Mouse (Mus musculus) testis, postnatal 14 days (tissue): ENCODE data around the gene Sp9.

Source experiments
- DNase-seq: peaks from one replicate; pipeline ENCODE4 v3.0.0; 2021; ENCODE audit warnings: low spot score

Sp9 gene

DNA sequence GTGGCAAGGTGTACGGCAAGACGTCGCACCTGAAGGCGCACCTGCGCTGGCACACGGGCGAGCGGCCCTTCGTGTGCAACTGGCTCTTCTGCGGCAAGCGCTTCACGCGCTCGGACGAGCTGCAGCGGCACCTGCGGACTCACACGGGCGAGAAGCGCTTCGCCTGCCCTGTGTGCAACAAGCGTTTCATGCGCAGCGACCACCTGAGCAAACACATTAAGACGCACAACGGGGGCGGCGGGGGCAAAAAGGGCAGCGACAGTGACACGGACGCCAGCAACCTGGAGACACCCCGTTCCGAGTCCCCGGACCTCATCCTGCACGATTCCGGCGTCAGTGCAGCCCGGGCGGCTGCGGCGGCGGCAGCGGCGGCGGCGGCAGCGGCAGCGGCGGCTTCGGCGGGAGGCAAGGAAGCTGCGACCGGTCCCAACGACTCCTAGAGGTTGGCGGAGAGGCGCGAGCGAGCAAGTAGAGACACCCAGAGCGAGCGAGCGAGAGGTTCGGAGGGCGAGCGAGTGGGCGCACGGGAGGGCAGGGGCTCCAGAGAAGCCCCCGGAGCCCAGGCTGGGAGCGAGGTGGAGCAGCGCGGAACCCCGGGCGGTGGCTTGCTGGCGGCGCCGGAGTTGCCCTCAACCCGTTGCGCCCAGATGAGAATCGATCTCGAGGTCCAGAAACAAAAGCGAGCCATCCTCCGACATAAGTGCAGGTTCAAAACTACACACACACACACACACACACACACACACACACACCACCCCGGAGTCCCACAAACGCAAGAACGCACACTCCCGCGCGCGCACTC lies 2.6 kb downstream of the Sp9 start:
- DNase-seq = peak; percentile 51

DNA sequence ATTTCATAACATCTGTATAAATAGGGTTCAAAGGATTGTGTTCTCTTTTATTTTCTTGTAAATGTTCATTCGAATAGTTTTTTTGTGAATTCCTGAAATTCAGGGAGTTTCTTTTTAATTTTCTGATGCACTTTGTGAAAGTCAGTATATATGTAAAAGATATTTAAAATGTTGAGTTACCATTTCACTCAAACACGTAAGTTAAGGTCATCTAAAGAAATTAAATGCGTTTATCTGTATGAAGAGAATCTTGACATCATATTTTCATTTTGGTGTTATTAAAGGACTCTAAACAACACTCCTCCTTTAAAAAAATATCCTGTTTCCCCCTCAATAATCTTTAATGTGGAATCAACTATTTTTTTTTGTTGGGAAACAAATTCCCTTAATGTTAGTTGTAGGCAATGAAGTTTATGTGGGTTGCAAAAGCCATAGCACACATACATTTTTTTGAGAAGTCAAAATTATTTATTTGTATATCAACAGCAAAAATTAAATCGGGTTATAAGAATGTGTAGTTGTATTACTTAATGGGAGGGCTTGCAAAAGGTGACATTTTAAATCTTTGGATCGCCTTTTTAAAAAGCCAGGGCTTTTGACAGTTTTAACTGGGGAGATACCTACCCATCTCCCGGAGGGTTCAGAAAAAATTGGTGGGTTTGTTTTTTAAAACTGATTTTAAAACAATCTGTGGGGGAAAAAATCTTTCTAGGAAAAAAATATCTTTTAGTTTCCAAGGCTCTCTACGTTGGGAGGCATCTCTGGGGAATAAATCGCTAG lies 3.7 kb downstream of the Sp9 start:
- no peak for DNase-seq

DNA sequence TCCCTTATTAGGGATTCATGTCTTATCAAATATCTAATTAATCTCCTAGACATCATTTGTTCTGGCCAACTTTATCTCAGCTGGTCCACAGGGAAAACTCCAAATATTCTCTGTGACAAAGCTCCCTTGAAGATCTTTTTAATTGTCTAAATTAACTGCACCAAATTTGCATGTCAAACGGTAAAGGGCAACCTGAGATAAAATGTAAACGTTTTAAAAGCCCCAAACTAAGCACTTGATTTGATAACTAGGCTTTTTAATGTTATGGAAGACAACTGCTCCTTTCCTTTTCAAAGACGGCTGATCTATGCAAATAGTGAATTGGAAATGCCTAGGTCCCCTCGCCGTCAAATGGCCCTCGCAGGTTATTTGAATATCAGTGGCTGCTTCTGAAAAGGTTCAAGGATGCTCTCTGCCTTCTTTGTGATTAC lies 4.4 kb downstream of the Sp9 start:
- DNase-seq = no peak

DNA sequence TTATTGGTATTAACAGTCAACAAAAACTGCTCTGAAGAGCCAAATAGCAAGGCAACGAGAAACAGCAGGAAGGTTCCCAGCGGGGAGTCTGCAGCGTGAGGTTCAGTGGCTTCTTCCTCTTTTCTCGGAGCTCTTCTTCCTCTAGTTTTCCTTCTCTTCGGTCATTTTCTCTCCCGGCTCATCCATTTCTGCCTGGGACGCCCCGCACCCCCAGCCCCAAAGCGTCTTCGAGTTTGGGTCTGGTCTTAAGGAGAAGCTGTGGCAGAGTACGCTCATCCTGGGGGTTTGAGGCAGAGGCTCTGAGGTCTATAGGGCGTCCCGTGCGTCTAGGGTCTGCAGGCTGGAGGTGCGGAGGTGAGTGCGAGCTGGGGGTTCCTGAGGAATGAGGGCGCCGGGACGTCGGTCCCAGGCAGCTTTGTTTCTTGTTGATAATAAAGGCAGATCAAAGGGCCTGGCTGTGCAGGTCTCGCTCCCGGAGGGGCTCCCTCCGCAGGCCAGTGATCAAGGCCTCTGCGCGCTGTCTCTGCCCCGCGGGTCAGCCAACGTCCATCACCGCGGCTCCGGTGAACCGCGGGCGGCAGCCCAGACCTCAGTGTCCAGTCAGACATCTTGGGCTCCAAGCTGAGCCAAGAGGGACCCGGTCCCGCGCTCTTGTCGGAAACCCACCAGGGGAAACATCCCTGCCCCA lies 5.4 kb downstream of the Sp9 start:
- DNase-seq = peak; percentile 44

DNA sequence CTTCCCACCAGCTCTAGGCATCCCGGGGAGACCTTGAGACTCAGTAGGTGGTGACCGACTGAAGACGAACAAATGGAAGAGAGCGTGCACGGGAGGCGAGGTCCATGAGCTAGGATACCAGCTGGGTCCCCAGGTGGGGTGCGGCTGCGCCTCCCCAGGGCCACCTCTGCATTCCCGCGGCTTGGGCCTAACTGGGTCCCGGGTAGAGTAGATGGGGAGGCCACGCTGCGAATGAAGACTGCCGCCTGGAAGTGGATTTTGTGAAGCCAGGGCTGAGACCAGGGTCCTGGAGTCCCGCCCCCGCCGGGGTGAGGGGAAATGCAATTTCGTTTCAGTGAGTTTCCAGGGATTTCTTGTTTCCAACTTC lies 6.0 kb downstream of the Sp9 start:
- DNase-seq = no peak

DNA sequence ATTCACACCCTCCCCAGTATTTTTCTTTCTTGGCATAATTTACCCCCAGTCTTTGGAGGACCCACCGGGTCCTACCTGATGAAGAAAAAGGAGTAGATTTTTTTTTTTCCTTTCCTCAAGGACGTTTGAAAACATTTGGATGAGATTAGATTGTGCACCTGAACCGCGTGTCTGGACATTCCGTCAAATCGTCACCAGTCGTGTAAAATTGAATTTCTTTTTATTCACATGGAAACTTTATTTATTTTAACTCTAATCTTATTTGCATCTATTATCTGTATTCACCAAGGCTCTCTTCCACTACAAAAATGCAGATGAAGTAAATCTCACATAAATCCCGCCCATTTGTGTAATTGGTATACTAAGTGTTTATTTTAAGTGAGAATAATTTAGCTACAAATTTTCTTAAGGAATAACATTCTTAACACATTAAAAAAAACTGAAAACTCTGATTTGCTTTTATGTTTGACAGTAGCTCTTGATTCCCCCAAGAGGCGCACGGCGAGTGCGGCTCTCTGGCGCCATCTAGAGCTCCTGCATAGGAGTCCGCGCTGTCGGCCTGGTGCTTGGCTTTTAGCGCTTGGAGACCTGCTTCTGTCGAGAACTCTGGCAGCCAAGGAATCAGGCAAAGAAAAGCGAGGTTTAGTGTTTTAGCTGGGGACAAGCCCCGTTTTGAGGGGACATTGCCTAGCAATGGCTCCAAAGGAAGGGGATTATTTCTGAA lies 6.6 kb downstream of the Sp9 start:
- DNase-seq = peak; percentile 83

DNA sequence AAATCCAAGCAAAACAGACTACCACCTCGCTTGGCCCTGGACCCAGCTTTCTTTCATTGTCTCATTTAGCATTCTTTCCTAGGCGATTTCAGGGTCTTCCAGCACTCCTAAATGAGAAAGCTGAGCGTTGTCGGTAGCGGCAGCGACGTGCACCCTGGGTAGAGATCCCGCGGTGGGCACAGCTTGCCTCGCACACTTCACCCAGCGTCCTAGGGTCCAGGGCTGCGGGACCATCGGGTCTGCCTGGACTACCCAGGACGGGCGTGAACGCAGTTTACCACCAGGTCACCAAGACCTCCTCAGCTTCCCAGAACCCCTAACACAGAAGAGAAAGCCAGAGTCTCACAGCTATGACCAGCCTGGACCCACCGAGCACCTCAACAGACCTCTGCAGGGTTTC lies 7.1 kb downstream of the Sp9 start:
- no peak for DNase-seq

DNA sequence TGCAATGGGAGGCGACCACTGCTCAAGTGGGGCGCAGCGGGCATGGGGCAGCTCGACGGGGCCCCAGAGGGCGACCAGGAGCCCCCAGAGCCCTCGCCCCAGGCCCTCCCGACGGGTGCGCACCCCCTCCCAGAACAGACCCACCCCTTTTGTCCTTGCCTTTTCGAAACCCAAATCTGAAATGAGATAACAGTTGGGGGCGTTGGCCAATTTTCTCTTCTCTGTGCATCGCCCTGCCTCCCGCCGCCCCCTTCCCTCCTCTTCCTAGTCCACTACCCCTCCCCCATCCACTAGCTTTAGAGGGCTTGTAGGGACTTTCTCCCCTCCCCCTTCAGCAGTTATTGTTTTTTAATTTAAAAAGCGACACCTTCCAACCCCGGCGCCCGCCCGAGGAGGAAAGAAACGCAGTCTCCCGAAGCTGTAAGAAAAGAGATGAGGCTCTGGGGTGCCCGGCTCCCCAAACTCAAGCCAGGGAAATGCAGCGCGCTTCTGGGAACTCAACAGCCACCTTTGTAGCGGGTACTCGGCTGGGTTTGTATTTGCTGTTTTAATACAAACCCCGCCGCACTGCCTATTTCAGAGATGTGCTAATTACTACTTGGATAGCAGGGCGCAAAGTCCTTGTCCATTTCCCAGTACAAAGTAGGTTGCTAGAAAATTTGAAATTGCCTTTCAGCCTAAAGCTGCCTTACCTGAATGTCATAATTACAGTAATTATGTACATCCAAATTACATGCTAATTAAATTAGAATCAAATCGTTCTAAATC lies 7.7 kb downstream of the Sp9 start:
- no peak for DNase-seq

DNA sequence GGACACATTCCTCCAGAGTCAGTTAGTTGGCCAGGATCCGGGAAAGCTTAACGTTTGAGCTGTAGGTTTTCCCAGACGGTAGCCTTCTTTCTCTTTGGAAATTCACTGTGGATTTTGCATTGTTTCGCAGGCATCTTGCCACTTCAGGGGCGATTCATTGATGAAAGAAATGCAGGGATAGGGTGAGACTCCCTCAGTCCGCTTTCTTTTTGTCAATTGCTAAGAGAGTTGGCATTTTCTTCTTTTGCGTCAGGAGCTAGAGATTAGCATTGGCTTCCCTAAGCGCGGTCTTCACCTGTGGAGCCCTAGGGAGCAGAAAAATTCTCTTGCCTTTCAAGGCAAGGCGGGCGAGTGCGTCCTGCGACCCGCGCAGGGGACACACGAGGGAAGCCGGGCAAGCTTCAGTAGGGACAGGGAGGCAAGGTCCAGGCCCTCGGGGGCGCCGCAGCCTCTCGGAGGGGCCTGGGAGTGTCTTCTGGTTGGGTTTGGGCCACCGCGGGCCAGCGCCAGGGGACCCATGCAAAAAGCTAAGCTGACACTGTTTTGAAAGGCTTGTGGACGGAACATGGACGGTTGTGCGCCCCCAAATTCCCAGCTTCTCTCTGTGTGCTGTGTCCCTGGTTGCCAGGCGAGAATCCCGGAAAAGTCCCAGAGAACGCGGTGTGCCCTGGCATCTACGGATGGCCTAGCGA lies 8.8 kb downstream of the Sp9 start:
- DNase-seq = no peak

DNA sequence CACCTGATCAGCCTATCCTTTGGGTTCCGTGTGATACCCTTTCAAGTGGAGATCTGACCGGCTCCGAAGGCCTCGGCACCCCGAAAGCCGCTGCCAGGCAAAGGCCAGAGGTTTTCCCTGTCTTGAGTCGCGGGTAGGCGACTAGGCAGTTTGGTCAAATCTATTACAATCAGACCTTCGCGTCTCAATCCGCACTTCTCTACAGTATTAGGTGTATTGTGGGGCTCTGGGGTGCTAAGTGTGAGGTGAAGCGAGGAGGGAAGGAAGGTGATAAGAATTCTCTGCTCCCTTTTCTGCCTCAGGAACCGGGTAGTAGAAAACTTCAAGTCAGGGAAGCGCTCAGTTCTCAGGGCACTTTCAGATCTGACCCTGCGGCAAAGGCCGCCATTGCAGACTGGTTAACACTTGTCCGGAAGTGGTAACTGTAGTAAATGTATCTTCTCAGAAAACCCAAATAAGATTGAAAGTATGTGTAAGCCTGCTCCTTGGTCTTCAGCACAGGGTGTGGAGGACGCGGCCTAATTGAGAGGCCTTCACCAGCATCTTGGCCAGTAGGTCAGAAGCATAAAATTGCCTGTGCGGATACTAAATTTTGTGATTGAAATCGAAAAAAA lies 9.4 kb downstream of the Sp9 start:
- DNase-seq = no peak

DNA sequence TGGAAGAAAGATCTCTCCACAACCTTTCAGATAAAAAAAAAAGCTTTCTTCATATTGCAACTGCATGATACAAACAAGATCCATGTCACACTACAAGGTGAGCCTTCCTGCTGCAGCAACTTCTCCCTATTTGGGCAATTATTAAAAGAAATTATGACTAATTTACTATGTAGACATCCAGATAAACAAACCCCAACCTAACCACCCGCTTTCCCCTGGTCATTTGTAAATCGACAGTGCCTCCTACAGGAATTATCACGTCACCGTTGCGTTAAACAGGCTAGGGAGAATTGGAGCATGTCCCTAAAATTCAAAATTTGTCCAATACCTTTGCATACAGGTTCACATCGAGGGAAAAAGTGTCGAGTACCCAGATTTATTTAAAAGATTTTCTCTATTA lies 10.0 kb downstream of the Sp9 start:
- DNase-seq = no peak

DNA sequence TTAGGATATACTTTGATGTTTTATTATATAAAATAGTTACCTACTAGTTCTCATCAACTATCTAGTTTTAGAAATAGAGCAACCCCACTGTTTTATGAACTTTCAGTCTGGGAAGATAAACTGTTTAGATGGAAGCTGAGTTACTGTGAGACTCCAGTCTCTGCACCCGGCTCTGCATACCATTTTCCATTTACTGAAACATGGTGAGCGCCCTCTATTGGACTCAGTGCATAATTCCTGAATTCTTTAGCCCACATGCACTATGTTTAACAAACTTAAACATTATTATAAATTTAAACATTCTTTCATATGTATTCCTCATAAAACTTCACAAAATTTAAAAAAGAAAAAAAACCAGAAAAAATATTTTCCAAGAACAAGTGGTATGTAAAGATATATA lies 13.9 kb downstream of the Sp9 start:
- no peak for DNase-seq

DNA sequence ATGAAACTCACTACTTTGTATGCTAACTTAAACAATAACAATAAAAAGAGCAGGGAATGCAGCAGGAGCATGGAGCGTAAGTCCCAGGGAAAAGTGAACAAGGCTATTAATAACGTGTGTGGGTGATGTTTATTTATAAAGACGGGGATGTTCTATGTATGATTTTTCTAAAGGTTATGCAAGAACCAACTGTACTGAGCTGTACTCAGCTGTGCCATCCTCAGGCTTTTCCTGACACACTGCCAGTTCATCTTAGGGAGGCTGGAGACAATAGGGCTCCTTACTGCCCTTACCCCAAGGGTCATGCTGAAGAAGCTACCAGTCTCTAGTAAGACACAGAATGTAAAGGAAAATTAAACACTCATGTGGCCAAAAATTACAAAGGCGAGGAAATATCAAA lies 19.4 kb downstream of the Sp9 start:
- no peak for DNase-seq

DNA sequence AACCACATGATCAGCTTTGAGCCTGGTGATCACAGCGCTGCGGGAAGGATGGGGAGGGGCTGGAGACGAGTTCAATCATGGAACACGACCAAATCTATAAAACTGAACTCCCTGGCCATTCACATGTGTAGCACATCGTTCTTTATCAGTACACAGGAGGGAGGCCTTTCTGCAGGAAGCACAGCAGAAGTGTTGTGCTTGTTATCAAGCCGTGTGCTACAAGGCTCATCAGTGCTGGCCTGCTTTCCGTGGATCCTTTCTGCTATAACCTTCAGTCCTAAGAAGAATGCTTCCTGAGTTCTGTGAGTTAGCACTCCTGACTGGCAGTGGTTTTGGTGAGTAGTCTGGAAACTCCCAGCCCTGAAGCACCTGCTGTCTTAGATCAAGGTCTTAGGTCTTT lies 23.3 kb downstream of the Sp9 start:
- DNase-seq = no peak

DNA sequence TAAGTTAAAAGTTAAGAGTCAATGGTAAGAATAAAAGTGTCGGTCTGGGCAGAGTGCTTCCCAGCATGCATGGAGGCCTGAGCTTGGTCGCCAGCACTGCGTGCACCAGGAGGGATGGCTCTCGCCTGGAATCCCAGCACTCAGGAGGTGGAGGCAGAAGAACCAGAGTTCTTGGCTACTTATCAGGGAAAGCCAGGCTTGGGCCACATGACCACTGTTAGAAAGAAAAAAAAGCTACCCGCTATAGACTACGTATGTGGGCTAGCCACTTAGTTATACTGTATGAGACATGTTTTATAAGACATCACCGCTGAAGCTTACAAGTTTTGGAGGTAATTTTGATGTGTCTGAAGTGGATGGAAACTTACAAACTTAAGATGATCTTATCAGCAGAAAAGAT lies 26.4 kb downstream of the Sp9 start:
- no peak for DNase-seq

DNA sequence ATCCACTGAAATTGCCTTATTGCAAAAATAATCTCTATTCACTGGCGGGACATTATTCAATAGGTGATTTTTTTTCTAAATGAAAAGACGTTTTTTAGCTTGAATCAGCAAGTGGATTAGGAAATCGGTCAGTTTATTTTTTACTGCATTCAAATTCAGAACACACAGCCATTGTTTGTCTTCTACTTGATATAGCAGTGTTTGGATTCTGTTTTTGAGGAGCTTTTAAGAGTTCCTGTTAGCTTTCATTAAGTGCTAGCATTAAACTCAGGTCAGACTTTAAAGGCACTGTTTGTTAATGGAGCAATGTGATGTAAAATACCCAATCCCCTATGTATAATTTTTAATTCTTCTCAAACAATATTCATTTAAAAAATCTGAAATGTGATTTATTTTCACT lies 27.1 kb downstream of the Sp9 start:
- DNase-seq = no peak

DNA sequence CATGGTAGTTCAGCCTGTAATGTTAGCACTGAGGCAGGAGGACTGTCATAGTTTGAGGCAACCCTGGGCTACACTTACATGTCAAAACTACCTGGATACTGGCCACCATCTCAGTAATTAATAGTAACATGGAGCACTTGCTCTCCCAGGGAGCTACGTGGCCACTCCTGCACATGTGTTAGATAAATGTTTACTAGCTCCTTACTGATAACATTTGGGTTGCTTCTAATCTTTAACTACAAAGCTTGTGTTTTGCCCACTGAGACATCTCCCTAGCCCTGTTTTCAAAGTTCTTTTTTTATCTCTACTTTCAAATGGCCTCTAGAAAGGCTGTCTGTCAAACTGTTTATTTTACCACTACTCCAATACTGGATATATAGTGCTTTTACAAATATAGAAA lies 30.3 kb downstream of the Sp9 start:
- no peak for DNase-seq

DNA sequence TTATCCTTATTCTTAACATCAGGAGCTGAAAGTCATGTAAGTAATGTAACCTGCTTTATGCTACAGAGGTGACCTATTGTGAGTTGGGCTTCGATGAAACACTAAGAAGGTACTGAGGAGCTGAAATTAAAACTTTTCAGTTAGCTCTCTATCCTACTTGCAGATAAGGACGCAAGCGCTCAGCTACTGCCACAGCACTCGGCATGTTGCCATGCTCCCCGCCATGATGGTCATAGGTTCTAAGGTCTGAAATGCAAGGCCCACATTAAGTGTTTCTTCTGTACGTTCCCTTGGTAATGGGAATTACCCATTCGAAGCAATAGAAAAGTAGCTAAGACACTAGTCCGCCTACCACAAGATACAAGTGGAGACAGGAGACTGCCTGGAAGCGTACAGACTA lies 31.0 kb downstream of the Sp9 start:
- DNase-seq = no peak

DNA sequence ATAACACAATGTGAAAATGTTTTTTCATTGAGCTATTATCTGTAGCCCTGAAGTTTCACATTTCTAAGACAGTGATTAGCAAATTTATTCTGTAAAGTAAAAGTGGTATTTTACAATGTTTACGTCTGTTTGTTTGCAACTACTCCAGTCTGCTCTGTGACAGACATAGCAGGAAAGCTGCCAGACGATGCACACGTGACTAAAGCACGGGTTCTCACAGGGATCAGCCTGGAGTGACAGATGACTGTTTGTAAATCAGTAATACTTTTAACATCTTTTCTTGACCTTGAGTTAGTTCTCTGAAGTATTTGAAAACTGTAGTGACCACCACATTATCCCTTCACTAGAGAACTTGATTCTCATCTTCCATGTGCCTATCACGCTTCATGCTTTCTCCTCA lies 32.8 kb downstream of the Sp9 start:
- DNase-seq = no peak

DNA sequence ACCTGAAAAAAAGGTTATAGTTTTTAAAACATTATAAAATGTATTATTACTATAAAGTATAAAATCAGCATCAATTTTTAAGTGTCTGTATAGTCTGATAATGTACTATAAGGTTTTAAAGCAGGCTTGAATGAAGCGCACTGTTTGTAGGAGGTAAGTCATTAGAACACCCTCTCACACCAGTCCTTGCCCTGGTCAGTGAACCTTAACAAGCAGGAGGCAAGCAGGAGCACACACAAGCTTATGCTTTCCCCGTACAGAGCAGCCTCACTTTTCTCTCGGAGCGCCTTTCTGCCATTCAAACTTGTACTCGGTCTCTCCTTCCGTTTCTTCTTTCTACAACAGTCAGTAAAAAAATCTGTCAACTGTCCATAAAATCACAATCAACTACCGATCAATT lies 34.3 kb downstream of the Sp9 start:
- DNase-seq = no peak
